Mouse (Mus musculus) liver, adult 2 months (tissue): ENCODE measurements around the gene Arpin.

Source experiments
- CTCF ChIP-seq: fragments of 200-500 bp; IDR thresholded peaks from 2 replicates; pipeline ENCODE4 v1.5.1; 2011; ENCODE audit warnings: low read depth, low read length, control low read depth
- POLR2A ChIP-seq: fragments of 200-500 bp; IDR thresholded peaks from 2 replicates; pipeline ENCODE4 v1.6.1; 2011; ENCODE audit warnings: low read length, control low read depth; ENCODE audit not compliant: insufficient read depth; ENCODE audit errors: extremely low read depth

DNA sequence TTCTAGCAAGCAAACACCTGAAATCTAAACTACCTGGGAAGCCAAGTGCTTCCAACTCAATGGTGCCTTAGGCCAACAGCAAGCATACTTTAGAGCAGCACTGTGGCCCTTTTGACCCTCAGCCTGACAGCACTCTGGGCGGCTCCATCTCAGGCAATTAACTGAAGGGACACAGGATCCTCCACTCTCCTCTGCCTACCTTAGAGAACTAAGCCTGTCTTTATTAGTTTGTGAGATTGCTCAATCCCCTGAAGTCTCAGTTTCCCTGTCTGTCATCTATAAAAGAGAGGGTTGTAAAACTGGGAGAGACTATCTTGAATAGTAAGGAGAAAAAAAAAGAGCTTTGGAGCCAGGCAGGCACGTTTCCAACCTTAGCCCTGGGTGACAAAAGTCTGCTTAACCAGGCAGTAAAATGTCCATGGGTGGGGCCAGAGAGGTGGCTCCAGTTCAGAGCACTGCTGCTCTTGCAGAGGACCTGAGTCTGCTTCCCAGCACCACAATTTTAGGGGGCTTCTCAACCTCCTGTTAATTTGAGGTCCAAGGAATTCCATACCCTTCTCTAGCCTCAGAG is 56.6 kb downstream of the Arpin start:
- no peak for TF ChIP-seq POLR2A
- TF ChIP-seq CTCF = no peak
